Mouse (Mus musculus): ENCODE results near the gene Gm13040.
"Not testable (repeated sequence)": the region's sequence is repeated elsewhere in the genome, so short reads cannot be mapped to it uniquely, and the experiment has no call there.

The Gm13040 gene

GRCm38 (mm10) chr4:143535654-143536053, at the start of gene Gm13040:
TSS of gene Gm13040 (plus strand) at chr4:143535954.
- in situ Hi-C loops (cut with MboI; ENCODE audit: unreplicated experiment in 2 of 2) = not testable (repeated sequence)

GRCm38 (mm10) chr4:143511043-143511442, 24.7 kb upstream of the Gm13040 start, which contains the start of gene Gm13043:
TSS of gene Gm13043 (plus strand) at chr4:143511343.
- in situ Hi-C loops (cut with MboI; ENCODE audit: unreplicated experiment in 2 of 2) = no loop called here

GRCm38 (mm10) chr4:143551400-143551799, 15.6 kb downstream of the Gm13040 start, which contains the start of the genes BC080695 and Gm13057:
TSS of gene BC080695 (plus strand) at chr4:143551700.
TSS of gene Gm13057 (plus strand) at chr4:143551709.
- in situ Hi-C loops (cut with MboI; ENCODE audit: unreplicated experiment in 2 of 2) = not testable (repeated sequence)

Data from v-Abl transformed pro-B cells (cell line).